Mouse (Mus musculus) embryonic fibroblast, embryonic 13.5 days (primary cell): ENCODE measurements around the gene Pfkfb4. TPM values are rescaled to one million over a fixed set of nuclear protein-coding genes. Genes with fewer than 3 reads are reported as not detected.

Experiments used
- H3K27ac ChIP-seq: 2 replicates; pipeline ENCODE4 v1.5.1; 2012; ENCODE audit warnings: low read length, control low read depth, inconsistent platforms; ENCODE audit not compliant: insufficient read depth
- H3K4me1 ChIP-seq: 2 replicates; pipeline ENCODE4 v1.6.1; 2011; ENCODE audit warnings: low read length; ENCODE audit not compliant: control insufficient read depth, insufficient read depth
- H3K4me3 ChIP-seq: 2 replicates; pipeline ENCODE4 v1.5.1; 2011; ENCODE audit warnings: mild to moderate bottlenecking, control low read depth, low read length; ENCODE audit not compliant: insufficient read depth
- CTCF ChIP-seq: IDR thresholded peaks from 2 replicates; pipeline ENCODE4 v1.5.1; 2011; ENCODE audit warnings: mild to moderate bottlenecking, control low read depth, low read length, moderate library complexity, borderline replicate concordance; ENCODE audit not compliant: insufficient read depth
- POLR2A ChIP-seq: IDR thresholded peaks from 2 replicates; pipeline ENCODE4 v1.6.1; 2011; ENCODE audit warnings: low read depth, mild to moderate bottlenecking, control low read depth, low read length, moderate library complexity
- polyA plus RNA-seq: library from polyadenylated mRNA; stranded (reverse); fragments of >200 nt; gene quantifications from 2 replicates; pipeline ENCODE4 v1.2.4, GENCODE M21; 2011; ENCODE audit warnings: low read depth; ENCODE audit not compliant: missing spikeins, insufficient read length

Pfkfb4 gene
- polyA plus RNA-seq, 1 experiment: 6.0 TPM

DNA sequence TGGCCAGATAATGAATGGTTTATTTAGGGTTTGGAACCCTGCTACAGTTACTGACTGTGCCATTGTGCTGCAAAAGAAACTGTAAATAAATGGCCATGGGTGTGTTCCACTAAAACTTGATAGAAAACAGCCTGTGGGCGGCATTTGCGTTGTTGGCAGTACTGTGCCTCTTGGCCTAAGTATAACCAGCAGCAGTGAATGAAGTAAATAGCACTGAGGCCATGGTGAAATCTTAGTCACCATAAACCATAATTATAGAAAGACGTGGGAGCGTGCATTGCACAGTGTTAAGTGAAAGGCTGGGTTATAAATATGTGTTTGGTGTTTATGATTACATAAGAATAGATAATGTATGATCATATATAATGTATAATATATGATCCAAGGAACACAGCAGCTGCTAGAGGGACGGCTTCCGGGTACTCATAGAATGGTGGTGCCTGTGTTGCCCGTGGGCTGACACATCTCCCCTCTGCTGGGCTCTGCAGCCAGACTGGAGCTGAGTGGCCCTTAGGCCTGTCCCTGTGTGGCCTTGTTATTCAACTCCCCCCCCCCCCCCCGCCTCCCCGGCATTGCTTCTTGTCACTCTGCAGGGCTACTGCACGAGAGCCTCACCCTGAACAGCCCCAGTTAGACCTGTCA lies 17.5 kb downstream of the Pfkfb4 start:
- H3K4me3 ChIP-seq: no peak overlapping the region
- TF ChIP-seq POLR2A (no peak), CTCF (no peak)
- H3K4me1 ChIP-seq: no peaks in the 10 kb centered on the region
- H3K27ac ChIP-seq: no peak overlapping the region

DNA sequence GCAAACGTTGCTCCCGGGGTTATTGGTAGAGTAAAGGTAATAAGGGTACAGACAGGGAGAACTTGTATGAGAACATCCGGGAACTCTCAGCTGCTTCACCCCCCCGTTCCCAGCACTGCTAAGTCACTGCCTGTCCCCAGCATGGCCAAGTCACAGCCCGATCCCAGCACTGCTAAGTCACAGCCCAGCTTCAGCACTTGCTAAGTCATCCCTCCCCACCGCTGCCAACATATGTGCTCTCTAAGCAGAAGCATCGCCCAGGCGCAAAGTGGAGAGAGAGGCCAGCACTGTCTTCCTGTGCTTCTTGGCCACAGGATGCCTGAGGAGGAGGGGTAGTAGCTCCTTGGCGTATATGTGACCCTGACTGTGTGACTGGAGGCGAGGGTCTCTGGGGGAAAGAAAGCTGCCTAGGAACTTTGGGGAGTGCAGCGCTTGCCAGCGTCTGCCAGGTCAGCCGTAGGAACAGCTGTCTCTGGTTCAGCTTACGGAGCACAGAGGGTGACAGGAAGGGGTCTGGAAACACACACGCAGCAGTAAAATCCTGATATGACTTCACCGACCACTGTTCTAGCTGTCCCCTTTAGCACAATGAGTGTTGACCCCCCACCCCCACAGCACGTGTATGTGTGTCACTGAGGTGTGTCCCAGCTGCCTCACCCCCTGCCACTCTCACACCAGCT lies 18.2 kb downstream of the Pfkfb4 start:
- no peak for TF ChIP-seq CTCF
- TF ChIP-seq POLR2A: no peak
- Histone ChIP-seq H3K4me3 (no peak overlapping the region), H3K27ac (no peak overlapping the region), H3K4me1 (no peaks in the 10 kb centered on the region)

DNA sequence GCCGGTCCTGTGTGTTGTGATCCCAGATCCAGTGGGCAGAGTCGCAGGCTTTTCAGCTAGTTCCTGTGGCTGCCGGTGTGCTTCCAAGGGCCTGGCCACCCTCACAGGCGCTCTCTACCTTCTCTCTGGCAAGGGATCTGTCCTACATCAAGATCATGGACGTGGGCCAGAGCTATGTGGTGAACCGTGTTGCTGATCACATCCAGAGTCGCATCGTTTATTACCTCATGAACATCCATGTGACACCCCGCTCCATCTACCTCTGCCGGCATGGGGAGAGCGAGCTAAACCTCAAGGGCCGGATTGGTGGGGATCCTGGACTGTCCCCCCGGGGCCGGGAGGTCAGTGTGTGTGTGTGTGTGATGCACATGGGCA lies 18.7 kb downstream of the Pfkfb4 start:
- TF ChIP-seq CTCF (no peak), POLR2A (no peak)

DNA sequence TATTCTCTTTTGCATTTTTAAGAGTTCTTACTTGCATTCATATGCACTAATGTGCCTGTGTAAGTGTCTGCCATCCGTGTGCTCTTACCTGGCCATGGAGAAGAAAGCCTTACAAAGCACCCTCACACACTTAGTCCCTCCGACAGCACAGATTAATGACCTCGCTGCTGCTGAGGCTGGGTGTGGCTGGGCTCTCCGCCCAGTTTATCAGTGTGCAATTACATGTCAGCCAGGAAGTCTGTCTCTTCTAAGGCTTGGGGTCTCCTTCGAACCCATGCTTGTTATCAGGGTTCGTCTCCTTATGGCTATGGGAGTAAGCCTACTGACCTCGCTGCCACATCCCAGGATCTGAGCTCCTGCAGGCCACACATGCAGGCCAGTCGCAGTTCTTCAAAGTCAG lies 23.8 kb downstream of the Pfkfb4 start:
- TF ChIP-seq POLR2A (no peak), CTCF (no peak)
- no peak overlapping the region for H3K27ac ChIP-seq
- no peak overlapping the region for H3K4me3 ChIP-seq
- no peaks in the 10 kb centered on the region for H3K4me1 ChIP-seq

More for the DNA sequence above, 18.7 kb downstream of the Pfkfb4 start:
- H3K4me3 ChIP-seq: no peak overlapping the region
- H3K27ac ChIP-seq: no peak overlapping the region
- no peaks in the 10 kb centered on the region for H3K4me1 ChIP-seq

DNA sequence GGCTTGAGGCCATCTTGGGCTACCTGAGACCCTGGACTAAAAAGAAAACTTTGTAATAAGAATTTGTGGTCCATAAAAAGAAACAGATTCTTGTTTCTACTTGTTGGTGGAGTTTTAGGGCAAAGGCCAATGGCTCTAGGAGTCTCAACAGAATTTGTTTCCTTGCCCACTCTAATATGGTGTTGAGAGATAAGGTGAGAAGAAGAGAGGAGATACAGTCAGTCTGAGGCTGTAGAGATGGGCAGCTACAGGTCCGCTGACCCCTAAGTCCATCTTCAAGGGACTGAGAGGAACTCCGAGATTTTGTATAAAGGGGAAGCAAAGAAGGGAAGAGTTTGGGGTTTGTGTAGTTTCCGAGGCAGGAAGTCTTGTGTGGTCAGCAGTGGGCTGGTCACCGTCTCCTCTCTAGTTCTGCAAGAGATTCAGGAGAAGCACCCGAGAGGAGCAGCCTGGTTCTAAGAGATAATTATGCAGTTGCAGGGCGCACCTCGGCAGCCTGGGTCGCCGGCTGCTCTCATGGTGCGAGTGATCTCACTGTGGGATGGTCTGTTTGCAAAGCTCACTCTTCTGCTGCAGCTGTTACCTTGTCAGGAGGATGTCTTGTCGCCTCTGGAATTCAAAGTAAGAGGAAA lies 25.5 kb downstream of the Pfkfb4 start:
- Histone ChIP-seq H3K4me3 (no peak overlapping the region), H3K4me1 (no peaks in the 10 kb centered on the region), H3K27ac (no peak overlapping the region)
- TF ChIP-seq POLR2A (no peak), CTCF (no peak)

DNA sequence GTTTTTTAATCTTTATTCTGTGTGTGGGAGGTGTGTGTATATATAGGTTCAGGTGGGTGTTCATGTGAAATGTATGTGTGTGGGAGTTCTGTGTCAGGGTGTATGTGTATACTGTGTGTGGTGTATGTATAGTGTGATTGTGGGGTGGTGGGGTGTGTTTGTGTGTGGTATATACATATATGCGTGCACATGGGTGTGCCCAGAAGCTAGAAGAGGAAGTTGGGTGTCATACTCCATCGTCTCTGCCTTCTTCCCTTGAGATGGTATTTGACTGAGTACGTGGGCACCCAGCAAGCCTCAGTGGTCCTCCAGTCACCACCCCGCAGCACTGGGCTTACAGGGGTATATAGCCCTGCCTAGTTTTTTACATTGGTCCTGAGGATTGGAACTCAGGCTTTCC lies 29.9 kb downstream of the Pfkfb4 start:
- H3K4me3 ChIP-seq: no peak overlapping the region
- TF ChIP-seq POLR2A (no peak), CTCF (no peak)
- H3K27ac ChIP-seq: no peak overlapping the region
- no peaks in the 10 kb centered on the region for H3K4me1 ChIP-seq

DNA sequence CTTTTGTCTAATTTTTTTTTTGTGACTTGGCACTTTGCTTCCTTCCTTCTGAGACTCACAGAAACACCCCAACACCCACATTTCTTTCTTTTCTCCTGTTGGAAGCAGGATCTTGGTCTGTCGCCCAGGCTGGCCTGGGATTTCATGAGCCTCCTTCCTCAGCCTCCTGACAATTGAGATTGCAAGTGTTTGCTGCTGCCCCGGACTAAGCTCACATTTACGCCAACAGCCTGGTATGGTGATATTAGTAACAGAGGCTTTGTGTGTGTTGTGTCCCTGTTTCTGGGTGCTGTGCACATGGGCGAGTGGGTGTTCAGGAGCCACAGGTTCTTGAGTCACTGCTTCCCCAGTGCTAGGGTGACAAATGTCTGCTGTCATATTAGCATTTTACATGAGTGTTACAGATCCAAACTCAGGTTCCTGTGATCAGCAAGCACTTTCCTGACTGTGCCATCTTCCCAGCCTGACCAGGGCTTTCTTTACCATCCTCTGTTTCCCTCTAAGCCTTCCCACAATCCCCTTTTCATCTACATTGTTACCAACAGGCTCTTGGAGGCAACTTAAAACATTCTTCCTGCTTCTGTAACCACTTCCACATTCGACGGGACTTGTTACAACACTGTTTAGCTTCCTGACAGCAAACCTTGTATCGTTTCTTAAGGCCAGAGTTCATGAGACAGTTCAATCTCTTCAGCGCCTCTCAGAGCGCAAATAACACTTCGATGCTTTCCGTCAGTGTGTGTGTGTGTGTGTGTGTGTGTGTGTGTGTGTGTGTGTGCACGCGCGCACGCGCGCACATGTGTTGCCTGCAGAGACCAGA lies 31.5 kb downstream of the Pfkfb4 start:
- H3K4me1 ChIP-seq: no peaks in the 10 kb centered on the region
- TF ChIP-seq POLR2A (no peak), CTCF (no peak)
- no peak overlapping the region for H3K27ac ChIP-seq
- H3K4me3 ChIP-seq: no peak overlapping the region

DNA sequence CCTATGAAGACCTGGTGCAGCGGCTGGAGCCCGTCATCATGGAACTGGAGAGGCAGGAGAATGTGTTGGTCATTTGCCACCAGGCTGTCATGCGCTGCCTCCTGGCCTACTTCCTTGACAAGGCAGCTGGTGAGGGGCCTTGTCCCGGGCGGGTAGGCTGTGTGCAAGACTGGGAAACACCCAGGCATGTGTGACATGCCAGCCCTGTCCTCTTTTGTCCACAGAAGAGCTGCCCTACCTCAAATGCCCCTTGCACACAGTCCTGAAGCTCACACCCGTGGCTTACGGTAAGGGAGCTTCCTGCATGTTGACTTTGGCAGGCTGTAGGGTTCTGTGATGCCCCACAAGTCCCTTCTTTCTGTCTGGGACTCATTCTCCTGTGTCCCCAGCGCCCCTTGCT lies 35.9 kb downstream of the Pfkfb4 start:
- H3K4me1 ChIP-seq: no peaks in the 10 kb centered on the region
- no peak for TF ChIP-seq CTCF
- no peak for TF ChIP-seq POLR2A
- no peak overlapping the region for H3K4me3 ChIP-seq
- no peak overlapping the region for H3K27ac ChIP-seq

DNA sequence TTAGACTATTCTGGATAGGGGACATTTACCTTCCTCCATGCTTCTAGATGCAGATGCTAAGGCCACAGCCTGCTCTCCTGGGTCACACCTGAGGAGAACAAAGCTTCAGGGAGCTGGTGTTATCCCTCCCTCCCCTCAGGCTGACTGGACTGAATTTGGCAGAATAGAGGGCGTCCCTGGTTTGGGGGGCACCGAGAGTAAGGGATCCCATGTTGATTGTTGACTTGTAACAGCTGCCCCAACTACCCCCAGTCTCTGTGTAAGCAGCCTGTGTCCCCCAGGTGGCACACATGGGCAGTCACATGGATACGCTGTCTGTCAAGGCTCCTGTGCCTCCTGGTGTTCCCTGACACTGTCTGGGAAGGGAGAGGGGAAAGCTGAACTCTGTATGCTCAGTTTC lies 36.8 kb downstream of the Pfkfb4 start:
- H3K27ac ChIP-seq: no peak overlapping the region
- no peaks in the 10 kb centered on the region for H3K4me1 ChIP-seq
- no peak for TF ChIP-seq CTCF
- TF ChIP-seq POLR2A: no peak
- H3K4me3 ChIP-seq: no peak overlapping the region
